Mouse (Mus musculus): ENCODE measurements around the gene Cd40. TPM values are rescaled to one million over a fixed set of nuclear protein-coding genes. Genes with fewer than 3 reads are reported as not detected.

Cd40 gene
- polyA plus RNA-seq, 1 experiment from 2014 or later: 9.7 TPM

GRCm38 (mm10) chr2:165078605-165079004, 23.2 kb downstream of the Cd40 start:
- H3K9ac ChIP-seq (replicated peaks; ENCODE audit: low read depth, low read length): no peak overlapping the region
- WGBS: 23% methylated on average over 10 of the region's 10 CpGs
- no peak for ATAC-seq (ENCODE audit: insufficient number of reproducible peaks, insufficient read depth, low FRiP score, low read depth)

DNA sequence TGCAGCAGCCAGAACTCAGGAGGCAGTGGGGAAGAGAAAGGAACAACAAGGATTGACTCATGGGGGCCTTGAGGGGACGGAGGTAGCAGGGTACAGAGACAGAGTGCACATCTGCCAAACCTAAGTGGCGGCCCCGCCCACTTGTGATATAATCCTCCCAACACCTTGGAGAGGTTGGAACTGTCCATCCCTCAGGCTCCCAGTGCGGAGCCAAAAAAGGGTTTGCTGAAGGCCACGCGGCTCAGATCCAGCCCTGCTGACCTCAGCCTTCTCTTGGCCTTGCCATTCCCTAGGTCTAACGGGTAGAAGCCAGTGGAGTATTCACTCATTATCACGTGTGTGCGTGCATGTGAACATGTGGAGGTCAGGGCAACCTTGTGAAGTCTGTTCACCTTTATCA, 25.2 kb downstream of the Cd40 start:
- WGBS: 22% methylated on average over 9 of the region's 9 CpGs
- Histone ChIP-seq H3K27me3 (ENCODE audit: control insufficient read depth, insufficient read depth, low read length) (peaks cover 42% of the 10 kb centered on the region), H3K4me3 (ENCODE audit: low read depth, low read length) (no peak overlapping the region)

More at GRCm38 (mm10) chr2:165078605-165079004, 23.2 kb downstream of the Cd40 start:
- peaks cover 47% of the 10 kb centered on the region for H3K27me3 ChIP-seq (ENCODE audit: control insufficient read depth, insufficient read depth, low read length)
- H3K27ac ChIP-seq (ENCODE audit: low read length): no peak overlapping the region
- no peaks in the 10 kb centered on the region for H3K4me1 ChIP-seq (ENCODE audit: control insufficient read depth, insufficient read depth, low read length)
- H3K36me3 ChIP-seq (ENCODE audit: control insufficient read depth, insufficient read depth, low read length): no peaks in the 10 kb centered on the region
- no peak overlapping the region for H3K4me3 ChIP-seq (ENCODE audit: low read depth, low read length)
- H3K9me3 ChIP-seq (ENCODE audit: control insufficient read depth, low read depth, low read length): no peaks in the 10 kb centered on the region
- no peak overlapping the region for H3K4me2 ChIP-seq (replicated peaks; ENCODE audit: low read depth, low read length)

GRCm38 (mm10) chr2:165081257-165081656, 25.8 kb downstream of the Cd40 start:
- no peak for ATAC-seq (ENCODE audit: insufficient number of reproducible peaks, insufficient read depth, low FRiP score, low read depth)
- H3K27me3 ChIP-seq (ENCODE audit: control insufficient read depth, insufficient read depth, low read length): peaks cover 40% of the 10 kb centered on the region
- H3K27ac ChIP-seq (ENCODE audit: low read length): no peak overlapping the region
- no peak overlapping the region for H3K4me2 ChIP-seq (replicated peaks; ENCODE audit: low read depth, low read length)
- H3K4me1 ChIP-seq (ENCODE audit: control insufficient read depth, insufficient read depth, low read length): no peaks in the 10 kb centered on the region
- no peaks in the 10 kb centered on the region for H3K36me3 ChIP-seq (ENCODE audit: control insufficient read depth, insufficient read depth, low read length)
- no peak overlapping the region for H3K4me3 ChIP-seq (ENCODE audit: low read depth, low read length)
- H3K9me3 ChIP-seq (ENCODE audit: control insufficient read depth, low read depth, low read length): no peaks in the 10 kb centered on the region
- 25% methylated on average over 7 of the region's 7 CpGs for WGBS
- no peak overlapping the region for H3K9ac ChIP-seq (replicated peaks; ENCODE audit: low read depth, low read length)

More for the DNA sequence above, 25.2 kb downstream of the Cd40 start:
- Histone ChIP-seq H3K4me1 (ENCODE audit: control insufficient read depth, insufficient read depth, low read length) (no peaks in the 10 kb centered on the region), H3K27ac (ENCODE audit: low read length) (no peak overlapping the region), H3K9ac (replicated peaks; ENCODE audit: low read depth, low read length) (no peak overlapping the region), H3K36me3 (ENCODE audit: control insufficient read depth, insufficient read depth, low read length) (no peaks in the 10 kb centered on the region), H3K9me3 (ENCODE audit: control insufficient read depth, low read depth, low read length) (no peaks in the 10 kb centered on the region), H3K4me2 (replicated peaks; ENCODE audit: low read depth, low read length) (no peak overlapping the region)
- ATAC-seq (ENCODE audit: insufficient number of reproducible peaks, insufficient read depth, low FRiP score, low read depth): no peak

GRCm38 (mm10) chr2:165086634-165087033, 31.2 kb downstream of the Cd40 start:
- no peak for ATAC-seq (ENCODE audit: insufficient number of reproducible peaks, insufficient read depth, low FRiP score, low read depth)
- Histone ChIP-seq H3K9ac (replicated peaks; ENCODE audit: low read depth, low read length) (no peak overlapping the region), H3K4me1 (ENCODE audit: control insufficient read depth, insufficient read depth, low read length) (no peaks in the 10 kb centered on the region), H3K4me3 (ENCODE audit: low read depth, low read length) (no peak overlapping the region), H3K27me3 (ENCODE audit: control insufficient read depth, insufficient read depth, low read length) (no peaks in the 10 kb centered on the region), H3K9me3 (ENCODE audit: control insufficient read depth, low read depth, low read length) (no peaks in the 10 kb centered on the region), H3K36me3 (ENCODE audit: control insufficient read depth, insufficient read depth, low read length) (no peaks in the 10 kb centered on the region), H3K27ac (ENCODE audit: low read length) (no peak overlapping the region), H3K4me2 (replicated peaks; ENCODE audit: low read depth, low read length) (no peak overlapping the region)
- 72% methylated on average over 4 of the region's 4 CpGs for WGBS

GRCm38 (mm10) chr2:165089470-165089869, 34.0 kb downstream of the Cd40 start:
- no peak overlapping the region for H3K4me3 ChIP-seq (ENCODE audit: low read depth, low read length)
- WGBS: 42% methylated on average over 14 of the region's 14 CpGs
- no peak overlapping the region for H3K9ac ChIP-seq (replicated peaks; ENCODE audit: low read depth, low read length)
- no peak for ATAC-seq (ENCODE audit: insufficient number of reproducible peaks, insufficient read depth, low FRiP score, low read depth)
- H3K36me3 ChIP-seq (ENCODE audit: control insufficient read depth, insufficient read depth, low read length): no peaks in the 10 kb centered on the region
- no peaks in the 10 kb centered on the region for H3K9me3 ChIP-seq (ENCODE audit: control insufficient read depth, low read depth, low read length)
- no peaks in the 10 kb centered on the region for H3K27me3 ChIP-seq (ENCODE audit: control insufficient read depth, insufficient read depth, low read length)
- no peaks in the 10 kb centered on the region for H3K4me1 ChIP-seq (ENCODE audit: control insufficient read depth, insufficient read depth, low read length)
- H3K27ac ChIP-seq (ENCODE audit: low read length): no peak overlapping the region
- no peak overlapping the region for H3K4me2 ChIP-seq (replicated peaks; ENCODE audit: low read depth, low read length)

DNA sequence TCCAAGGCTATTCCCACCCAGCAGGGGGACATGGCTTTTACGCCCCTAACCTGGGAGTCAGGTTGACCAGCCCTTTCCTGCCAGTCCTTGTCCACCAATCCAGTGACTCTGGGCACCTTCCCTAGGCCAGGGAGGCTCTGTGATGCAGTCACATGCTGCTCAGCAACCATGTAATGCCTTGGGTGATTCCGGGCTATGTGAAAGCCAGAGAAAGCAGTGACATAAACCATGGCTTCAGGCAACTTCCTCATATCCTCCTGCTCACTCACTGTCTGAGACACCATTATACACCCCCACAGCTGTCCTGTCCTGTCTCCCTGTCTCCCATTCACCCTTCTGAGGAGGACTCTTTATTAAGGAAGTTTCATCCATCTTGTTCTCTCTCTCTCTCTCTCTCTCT, 35.2 kb downstream of the Cd40 start, which contains the start of gene 1700025C18Rik:
Gene 1700025C18Rik, minus strand, starts transcription at position 101 of the 400 bp plus-strand sequence.
- H3K36me3 ChIP-seq (ENCODE audit: control insufficient read depth, insufficient read depth, low read length): no peaks in the 10 kb centered on the region
- no peak within 1 kb of the TSS for H3K4me3 ChIP-seq (ENCODE audit: low read depth, low read length)
- no peak within 1 kb of the TSS for H3K4me2 ChIP-seq (replicated peaks; ENCODE audit: low read depth, low read length)
- WGBS: 68% methylated on average over 2 of the region's 2 CpGs
- H3K9ac ChIP-seq (replicated peaks; ENCODE audit: low read depth, low read length): no peak within 1 kb of the TSS
- H3K27ac ChIP-seq (ENCODE audit: low read length): no peak within 1 kb of the TSS
- H3K27me3 ChIP-seq (ENCODE audit: control insufficient read depth, insufficient read depth, low read length): no peaks in the 10 kb centered on the region
- H3K4me1 ChIP-seq (ENCODE audit: control insufficient read depth, insufficient read depth, low read length): no peaks in the 10 kb centered on the region
- H3K9me3 ChIP-seq (ENCODE audit: control insufficient read depth, low read depth, low read length): no peaks in the 10 kb centered on the region
- no peak for ATAC-seq (ENCODE audit: insufficient number of reproducible peaks, insufficient read depth, low FRiP score, low read depth)

DNA sequence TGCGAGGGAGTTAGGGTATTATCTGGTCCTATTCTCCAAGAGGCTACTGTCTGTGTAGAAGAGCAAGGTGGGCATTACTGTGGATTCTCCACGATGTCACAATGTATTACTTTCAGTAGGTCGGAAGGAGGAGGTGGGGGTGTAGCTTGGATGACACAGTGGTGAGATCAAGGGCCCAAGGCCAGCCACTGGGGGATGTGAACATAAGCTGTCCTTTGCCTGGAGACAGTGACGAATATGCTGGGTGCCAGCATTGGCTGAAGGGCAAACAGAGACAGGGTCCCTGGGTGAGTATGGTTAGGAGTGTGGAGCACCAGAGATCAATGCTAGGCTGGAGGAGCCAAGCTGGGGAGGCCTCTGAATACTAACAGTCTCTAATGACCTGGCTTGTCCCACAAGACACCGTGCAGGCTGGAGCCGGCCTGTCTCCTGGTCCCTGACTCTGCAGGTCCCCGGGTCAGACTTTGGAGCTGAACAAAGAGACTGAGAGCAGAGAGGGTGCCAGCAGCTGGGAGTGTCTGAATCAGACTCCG, 36.1 kb downstream of the Cd40 start:
- no peaks in the 10 kb centered on the region for H3K9me3 ChIP-seq (ENCODE audit: control insufficient read depth, low read depth, low read length)
- WGBS: 70% methylated on average over 8 of the region's 8 CpGs
- H3K4me2 ChIP-seq (replicated peaks; ENCODE audit: low read depth, low read length): no peak overlapping the region
- no peaks in the 10 kb centered on the region for H3K4me1 ChIP-seq (ENCODE audit: control insufficient read depth, insufficient read depth, low read length)
- ATAC-seq (ENCODE audit: insufficient number of reproducible peaks, insufficient read depth, low FRiP score, low read depth): no peak
- H3K4me3 ChIP-seq (ENCODE audit: low read depth, low read length): no peak overlapping the region
- H3K9ac ChIP-seq (replicated peaks; ENCODE audit: low read depth, low read length): no peak overlapping the region
- H3K27ac ChIP-seq (ENCODE audit: low read length): no peak overlapping the region
- no peaks in the 10 kb centered on the region for H3K27me3 ChIP-seq (ENCODE audit: control insufficient read depth, insufficient read depth, low read length)
- no peaks in the 10 kb centered on the region for H3K36me3 ChIP-seq (ENCODE audit: control insufficient read depth, insufficient read depth, low read length)

DNA sequence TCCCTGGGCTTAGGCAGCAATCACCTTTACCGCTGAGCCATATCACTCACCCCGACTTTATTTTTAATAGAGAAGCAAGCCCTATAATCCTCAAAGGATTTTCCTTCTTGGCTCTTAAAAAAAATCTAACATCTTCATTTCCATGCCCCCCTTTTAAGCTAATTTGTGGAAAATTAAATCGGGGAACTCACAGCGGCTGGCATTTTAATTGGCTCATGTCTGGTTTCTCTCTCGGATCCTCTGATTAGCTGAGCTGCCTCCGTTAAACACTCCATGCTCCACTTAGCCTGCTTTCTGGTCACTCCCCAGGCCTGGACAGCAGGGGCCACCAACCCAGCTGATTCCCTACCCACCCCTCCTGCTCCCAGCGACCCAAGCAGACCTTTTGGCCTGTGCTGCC, 37.0 kb downstream of the Cd40 start:
- no peak overlapping the region for H3K9ac ChIP-seq (replicated peaks; ENCODE audit: low read depth, low read length)
- 71% methylated on average over 7 of the region's 7 CpGs for WGBS
- ATAC-seq (ENCODE audit: insufficient number of reproducible peaks, insufficient read depth, low FRiP score, low read depth): no peak

DNA sequence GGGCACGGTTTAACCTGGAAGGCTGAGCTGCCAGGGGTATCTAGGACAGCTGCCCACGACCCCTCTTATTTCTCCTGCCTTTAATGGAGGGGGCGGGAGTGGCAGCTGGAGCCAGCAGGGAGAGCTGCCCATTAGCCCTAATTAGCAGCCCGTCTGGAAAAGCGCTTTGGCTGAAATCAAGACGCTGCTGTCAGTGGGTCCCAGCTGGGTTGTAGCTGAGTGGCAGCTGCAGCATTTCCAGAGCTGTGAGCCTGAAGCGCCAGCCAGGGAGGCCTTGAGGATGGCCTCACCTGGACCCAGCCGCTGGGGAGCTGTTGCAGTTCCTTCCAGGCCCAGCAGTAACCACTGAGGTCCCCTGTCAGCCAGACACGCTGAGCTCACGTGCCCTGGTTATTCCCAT, 40.9 kb downstream of the Cd40 start:
- no peak for ATAC-seq (ENCODE audit: insufficient number of reproducible peaks, insufficient read depth, low FRiP score, low read depth)
- Histone ChIP-seq H3K4me1 (ENCODE audit: control insufficient read depth, insufficient read depth, low read length) (no peaks in the 10 kb centered on the region), H3K4me2 (replicated peaks; ENCODE audit: low read depth, low read length) (no peak overlapping the region), H3K9me3 (ENCODE audit: control insufficient read depth, low read depth, low read length) (no peaks in the 10 kb centered on the region), H3K27ac (ENCODE audit: low read length) (no peak overlapping the region), H3K4me3 (ENCODE audit: low read depth, low read length) (no peak overlapping the region), H3K9ac (replicated peaks; ENCODE audit: low read depth, low read length) (no peak overlapping the region), H3K36me3 (ENCODE audit: control insufficient read depth, insufficient read depth, low read length) (no peaks in the 10 kb centered on the region), H3K27me3 (ENCODE audit: control insufficient read depth, insufficient read depth, low read length) (no peaks in the 10 kb centered on the region)
- WGBS: 23% methylated on average over 10 of the region's 10 CpGs

More for the DNA sequence above, 37.0 kb downstream of the Cd40 start:
- Histone ChIP-seq H3K4me1 (ENCODE audit: control insufficient read depth, insufficient read depth, low read length) (no peaks in the 10 kb centered on the region), H3K4me2 (replicated peaks; ENCODE audit: low read depth, low read length) (no peak overlapping the region), H3K4me3 (ENCODE audit: low read depth, low read length) (no peak overlapping the region), H3K36me3 (ENCODE audit: control insufficient read depth, insufficient read depth, low read length) (no peaks in the 10 kb centered on the region), H3K27me3 (ENCODE audit: control insufficient read depth, insufficient read depth, low read length) (no peaks in the 10 kb centered on the region), H3K27ac (ENCODE audit: low read length) (no peak overlapping the region), H3K9me3 (ENCODE audit: control insufficient read depth, low read depth, low read length) (no peaks in the 10 kb centered on the region)
